Mouse (Mus musculus): ENCODE measurements at regions not wholly inside any gene's neighbourhood (a gene's known extent, or its start where the extent isn't known, plus 50 kb on each side); places are given as distances from the start of the nearest gene placed in this dataset.

DNA sequence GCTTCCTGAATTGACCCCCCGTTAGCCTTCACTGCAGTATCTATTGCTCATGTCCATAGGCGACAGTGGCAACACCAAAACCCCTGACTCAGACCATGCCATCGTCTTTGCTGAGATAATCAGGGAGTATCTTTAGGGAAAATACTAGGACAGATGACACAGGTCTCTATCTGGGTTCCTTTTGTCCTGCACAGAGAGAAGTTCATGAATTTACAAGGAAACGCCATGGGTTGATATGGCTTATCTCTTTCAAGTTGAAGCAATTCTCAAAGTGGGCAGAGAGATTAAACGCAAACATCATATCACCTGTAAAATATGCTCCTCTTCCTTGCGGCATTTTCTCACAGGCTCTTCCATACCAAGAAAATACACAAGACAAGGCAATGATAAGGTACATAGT is 124.8 kb upstream of the Klf6 start:
- H3K27ac ChIP-seq, result no peak overlapping the region
- H3K36me3 ChIP-seq (replicated peaks; ENCODE audit: control insufficient read depth, insufficient read depth), result no peaks in the 10 kb centered on the region
- H3K4me1 ChIP-seq (replicated peaks; ENCODE audit: control insufficient read depth, insufficient read depth, low read length), result no peaks in the 10 kb centered on the region
- DNase-seq (ENCODE audit: low spot score) (no peak), ATAC-seq (ENCODE audit: low FRiP score) (no peak)
- no peaks in the 10 kb centered on the region for H3K27me3 ChIP-seq (ENCODE audit: control insufficient read depth, insufficient read depth, low read length)
- WGBS, result 95% methylated on average over 6 of the region's 6 CpGs
- no peak overlapping the region for H3K9ac ChIP-seq
- no peak overlapping the region for H3K4me2 ChIP-seq (replicated peaks)
- H3K4me3 ChIP-seq (replicated peaks; ENCODE audit: low read length), result no peak overlapping the region
- H3K9me3 ChIP-seq (ENCODE audit: control insufficient read depth, low read length), result no peaks in the 10 kb centered on the region

DNA sequence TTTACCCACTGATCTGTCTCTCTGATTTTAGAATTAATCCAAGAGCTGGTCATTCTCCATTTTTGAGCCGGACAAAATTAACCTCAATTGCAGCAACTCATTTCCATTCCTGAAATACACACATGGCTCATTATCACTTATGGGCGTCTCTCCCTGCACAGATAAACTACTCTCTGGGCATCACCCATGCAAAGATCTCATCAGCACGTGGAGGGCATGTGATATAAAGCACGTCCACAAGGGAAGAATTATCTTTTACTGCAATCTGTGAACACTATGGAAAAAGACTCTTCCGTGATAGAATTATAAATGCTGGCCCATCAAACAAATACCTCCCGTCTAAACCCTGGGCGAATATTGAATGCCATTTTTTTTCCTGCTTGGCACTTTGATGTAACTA is 124.1 kb upstream of the Klf6 start:
- 75% methylated on average over 7 of the region's 7 CpGs for WGBS
- Histone ChIP-seq H3K36me3 (replicated peaks; ENCODE audit: control insufficient read depth, insufficient read depth) (no peaks in the 10 kb centered on the region), H3K27ac (no peak overlapping the region), H3K4me2 (replicated peaks) (no peak overlapping the region), H3K4me1 (replicated peaks; ENCODE audit: control insufficient read depth, insufficient read depth, low read length) (no peaks in the 10 kb centered on the region), H3K27me3 (ENCODE audit: control insufficient read depth, insufficient read depth, low read length) (no peaks in the 10 kb centered on the region), H3K4me3 (replicated peaks; ENCODE audit: low read length) (no peak overlapping the region), H3K9ac (no peak overlapping the region), H3K9me3 (ENCODE audit: control insufficient read depth, low read length) (no peaks in the 10 kb centered on the region)
- DNase-seq (ENCODE audit: low spot score) (no peak), ATAC-seq (ENCODE audit: low FRiP score) (no peak)

DNA sequence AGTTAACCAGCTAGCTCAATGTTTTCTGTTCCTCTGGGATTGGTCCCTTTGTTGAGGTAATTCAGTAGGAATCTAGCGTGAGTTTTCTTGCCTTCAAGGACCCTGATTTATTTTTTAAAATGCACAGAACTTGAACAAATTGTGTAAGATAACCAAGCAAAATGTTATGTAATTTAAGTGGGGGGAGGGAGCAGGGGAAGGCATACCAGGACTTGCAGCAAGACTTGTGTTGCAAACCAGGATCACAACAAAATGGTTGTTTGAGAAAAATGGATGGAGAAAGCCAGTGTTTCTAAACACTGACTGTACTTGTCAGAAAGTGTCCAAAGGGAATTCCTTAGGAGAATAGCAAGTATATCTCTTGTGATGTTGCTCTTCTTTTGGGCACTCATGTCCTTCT is 120.5 kb upstream of the Klf6 start:
- WGBS, result 75% methylated on average over 1 of the region's 1 CpGs
- Histone ChIP-seq H3K4me2 (replicated peaks) (no peak overlapping the region), H3K27ac (no peak overlapping the region), H3K4me3 (replicated peaks; ENCODE audit: low read length) (no peak overlapping the region), H3K27me3 (ENCODE audit: control insufficient read depth, insufficient read depth, low read length) (no peaks in the 10 kb centered on the region), H3K4me1 (replicated peaks; ENCODE audit: control insufficient read depth, insufficient read depth, low read length) (no peaks in the 10 kb centered on the region), H3K9me3 (ENCODE audit: control insufficient read depth, low read length) (no peaks in the 10 kb centered on the region), H3K36me3 (replicated peaks; ENCODE audit: control insufficient read depth, insufficient read depth) (no peaks in the 10 kb centered on the region), H3K9ac (no peak overlapping the region)
- ATAC-seq (ENCODE audit: low FRiP score) (no peak), DNase-seq (ENCODE audit: low spot score) (no peak)

- H3K27me3 ChIP-seq (ENCODE audit: control insufficient read depth, insufficient read depth, low read length), result no peaks in the 10 kb centered on the region
- H3K4me1 ChIP-seq (replicated peaks; ENCODE audit: control insufficient read depth, insufficient read depth, low read length), result no peaks in the 10 kb centered on the region
- H3K4me2 ChIP-seq (replicated peaks), result no peak overlapping the region
- ATAC-seq (ENCODE audit: low FRiP score), result no peak
- no peak overlapping the region for H3K4me3 ChIP-seq (replicated peaks; ENCODE audit: low read length)
- no peak overlapping the region for H3K9ac ChIP-seq
- no peaks in the 10 kb centered on the region for H3K9me3 ChIP-seq (ENCODE audit: control insufficient read depth, low read length)
- whole genome bisulfite sequencing, result 90% methylated on average over 6 of the region's 6 CpGs
- no peaks in the 10 kb centered on the region for H3K36me3 ChIP-seq (replicated peaks; ENCODE audit: control insufficient read depth, insufficient read depth)
- DNase-seq (ENCODE audit: low spot score), result no peak
- H3K27ac ChIP-seq, result no peak overlapping the region
These were observed 116.3 kb upstream of the Klf6 start for GRCm38 (mm10) chr13:5744949-5745348.

GRCm38 (mm10) chr13:5757176-5757575 is 104.1 kb upstream of the Klf6 start:
- Histone ChIP-seq H3K9ac (no peak overlapping the region), H3K4me1 (replicated peaks; ENCODE audit: control insufficient read depth, insufficient read depth, low read length) (no peaks in the 10 kb centered on the region), H3K27ac (no peak overlapping the region), H3K4me3 (replicated peaks; ENCODE audit: low read length) (no peak overlapping the region), H3K4me2 (replicated peaks) (no peak overlapping the region), H3K9me3 (ENCODE audit: control insufficient read depth, low read length) (no peaks in the 10 kb centered on the region), H3K27me3 (ENCODE audit: control insufficient read depth, insufficient read depth, low read length) (no peaks in the 10 kb centered on the region), H3K36me3 (replicated peaks; ENCODE audit: control insufficient read depth, insufficient read depth) (no peaks in the 10 kb centered on the region)
- WGBS, result 95% methylated on average over 3 of the region's 3 CpGs
- ATAC-seq (ENCODE audit: low FRiP score) (no peak), DNase-seq (ENCODE audit: low spot score) (no peak)

DNA sequence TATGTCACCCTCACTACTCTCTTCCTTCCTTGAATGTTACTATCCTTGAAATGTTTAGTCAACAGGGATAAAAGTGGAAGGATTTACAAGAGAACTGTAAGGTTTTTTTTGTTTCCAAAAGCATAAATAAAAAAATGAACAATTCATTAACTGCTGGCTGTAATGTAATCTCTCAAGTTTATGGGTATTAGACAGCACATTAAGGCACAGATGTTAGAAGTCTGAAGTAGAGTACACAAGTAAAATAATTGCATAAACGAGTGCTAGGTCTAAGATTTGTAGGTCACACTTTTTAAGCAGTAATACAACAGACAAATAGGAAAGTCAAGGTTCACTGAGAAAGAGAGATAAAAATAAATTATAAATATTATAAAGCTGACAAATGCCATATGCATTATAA is 103.3 kb upstream of the Klf6 start:
- H3K27me3 ChIP-seq (ENCODE audit: control insufficient read depth, insufficient read depth, low read length), result no peaks in the 10 kb centered on the region
- no peak for ATAC-seq (ENCODE audit: low FRiP score)

GRCm38 (mm10) chr13:5760030-5760429 is 101.3 kb upstream of the Klf6 start:
- no peaks in the 10 kb centered on the region for H3K36me3 ChIP-seq (replicated peaks; ENCODE audit: control insufficient read depth, insufficient read depth)
- H3K4me1 ChIP-seq (replicated peaks; ENCODE audit: control insufficient read depth, insufficient read depth, low read length), result no peaks in the 10 kb centered on the region
- no peak overlapping the region for H3K4me2 ChIP-seq (replicated peaks)
- no peak overlapping the region for H3K4me3 ChIP-seq (replicated peaks; ENCODE audit: low read length)
- no peak overlapping the region for H3K27ac ChIP-seq
- no peak for ATAC-seq (ENCODE audit: low FRiP score)
- H3K9ac ChIP-seq, result no peak overlapping the region
- no peaks in the 10 kb centered on the region for H3K27me3 ChIP-seq (ENCODE audit: control insufficient read depth, insufficient read depth, low read length)
- no peaks in the 10 kb centered on the region for H3K9me3 ChIP-seq (ENCODE audit: control insufficient read depth, low read length)
- no peak for DNase-seq (ENCODE audit: low spot score)

More for the DNA sequence above, 103.3 kb upstream of the Klf6 start:
- Histone ChIP-seq H3K4me1 (replicated peaks; ENCODE audit: control insufficient read depth, insufficient read depth, low read length) (no peaks in the 10 kb centered on the region), H3K9ac (no peak overlapping the region), H3K4me2 (replicated peaks) (no peak overlapping the region), H3K9me3 (ENCODE audit: control insufficient read depth, low read length) (no peaks in the 10 kb centered on the region), H3K36me3 (replicated peaks; ENCODE audit: control insufficient read depth, insufficient read depth) (no peaks in the 10 kb centered on the region), H3K4me3 (replicated peaks; ENCODE audit: low read length) (no peak overlapping the region), H3K27ac (no peak overlapping the region)
- 92% methylated on average over 1 of the region's 1 CpGs for WGBS
- DNase-seq (ENCODE audit: low spot score), result no peak

DNA sequence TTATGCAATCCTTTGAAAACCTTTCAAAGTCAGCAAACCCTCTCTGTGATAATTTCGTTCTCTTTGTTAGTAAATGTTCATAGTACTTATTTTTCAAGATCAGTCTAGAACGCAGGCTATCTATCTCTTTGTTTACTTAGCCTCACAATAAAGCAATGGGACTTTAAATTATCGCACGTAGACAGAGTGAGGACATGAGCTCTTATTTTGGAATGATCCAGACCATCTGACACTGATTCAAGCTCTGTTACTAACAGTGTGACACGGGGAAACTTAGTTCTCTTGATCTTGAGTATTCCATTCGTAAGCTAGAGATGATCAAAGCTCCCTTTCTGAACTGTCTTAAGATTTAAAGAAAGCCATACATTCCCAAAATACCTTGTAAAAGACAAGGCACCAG is 94.9 kb upstream of the Klf6 start:
- no peaks in the 10 kb centered on the region for H3K4me1 ChIP-seq (replicated peaks; ENCODE audit: control insufficient read depth, insufficient read depth, low read length)
- H3K9ac ChIP-seq, result no peak overlapping the region
- H3K9me3 ChIP-seq (ENCODE audit: control insufficient read depth, low read length), result no peaks in the 10 kb centered on the region
- no peak overlapping the region for H3K4me2 ChIP-seq (replicated peaks)
- WGBS, result 90% methylated on average over 6 of the region's 6 CpGs
- H3K4me3 ChIP-seq (replicated peaks; ENCODE audit: low read length), result no peak overlapping the region
- DNase-seq (ENCODE audit: low spot score) (no peak), ATAC-seq (ENCODE audit: low FRiP score) (no peak)
- H3K27ac ChIP-seq, result no peak overlapping the region
- H3K27me3 ChIP-seq (ENCODE audit: control insufficient read depth, insufficient read depth, low read length), result no peaks in the 10 kb centered on the region
- H3K36me3 ChIP-seq (replicated peaks; ENCODE audit: control insufficient read depth, insufficient read depth), result no peaks in the 10 kb centered on the region

GRCm38 (mm10) chr13:5767202-5767601 is 94.1 kb upstream of the Klf6 start:
- no peak overlapping the region for H3K4me3 ChIP-seq (replicated peaks; ENCODE audit: low read length)
- H3K27me3 ChIP-seq (ENCODE audit: control insufficient read depth, insufficient read depth, low read length), result no peaks in the 10 kb centered on the region
- H3K4me1 ChIP-seq (replicated peaks; ENCODE audit: control insufficient read depth, insufficient read depth, low read length), result no peaks in the 10 kb centered on the region
- no peak overlapping the region for H3K4me2 ChIP-seq (replicated peaks)
- H3K36me3 ChIP-seq (replicated peaks; ENCODE audit: control insufficient read depth, insufficient read depth), result no peaks in the 10 kb centered on the region
- no peak overlapping the region for H3K27ac ChIP-seq
- no peaks in the 10 kb centered on the region for H3K9me3 ChIP-seq (ENCODE audit: control insufficient read depth, low read length)
- DNase-seq (ENCODE audit: low spot score), result no peak
- H3K9ac ChIP-seq, result no peak overlapping the region
- no peak for ATAC-seq (ENCODE audit: low FRiP score)
- WGBS, result 100% methylated on average over 1 of the region's 1 CpGs

GRCm38 (mm10) chr13:5768699-5769098 is 92.6 kb upstream of the Klf6 start:
- Histone ChIP-seq H3K9me3 (ENCODE audit: control insufficient read depth, low read length) (no peaks in the 10 kb centered on the region), H3K36me3 (replicated peaks; ENCODE audit: control insufficient read depth, insufficient read depth) (no peaks in the 10 kb centered on the region), H3K27ac (no peak overlapping the region), H3K4me3 (replicated peaks; ENCODE audit: low read length) (no peak overlapping the region), H3K9ac (no peak overlapping the region), H3K4me1 (replicated peaks; ENCODE audit: control insufficient read depth, insufficient read depth, low read length) (no peaks in the 10 kb centered on the region), H3K4me2 (replicated peaks) (no peak overlapping the region), H3K27me3 (ENCODE audit: control insufficient read depth, insufficient read depth, low read length) (no peaks in the 10 kb centered on the region)
- DNase-seq (ENCODE audit: low spot score) (no peak), ATAC-seq (ENCODE audit: low FRiP score) (no peak)
- 95% methylated on average over 2 of the region's 2 CpGs for WGBS

Measured in hindbrain, embryonic 14.5 days (tissue).